Mouse (Mus musculus) left cerebral cortex, postnatal 10 days (tissue): ENCODE results near the gene Mmel1. TPM values are rescaled to one million over a fixed set of nuclear protein-coding genes. Genes with fewer than 3 reads are reported as not detected.
A peak's percentile ranks its signal among the peaks of the same experiment; 100 is the strongest.

Experiments
- DNase-seq, 2 experiments: peaks; one replicate each; pipeline ENCODE4 v3.0.0; 2021 to 2022; ENCODE audit warnings: low spot score in 2 of 2, mixed read lengths in 1 of 2; ENCODE audit errors: extremely low spot score in 1 of 2
- intact Hi-C: fragments of 180-260 bp; cut with DNase I; formaldehyde crosslinking; loops from one replicate; pipeline ENCODE4 v1.15.1; 2025
- total RNA-seq, 2 experiments: library from RNA; stranded (reverse); gene quantifications; 2 replicates each; pipeline ENCODE4 v1.2.3; 2021

The Mmel1 gene
- total RNA-seq = under 1 TPM; 0.22 to 0.51 TPM

- no peak for DNase-seq
- intact Hi-C loops = no loop called here
Measured at GRCm38 (mm10) chr4:154869440-154869839, at the start of gene Mmel1. Gene Mmel1 (plus strand): TSS chr4:154869585.

- DNase-seq = peak in 1 of 2 experiments; percentile 54
- intact Hi-C loops = loop anchor here (10.0 kb wide), 1 partner anchor 651 kb away; the partner anchor contains the start of gene Megf6
Measured at GRCm38 (mm10) chr4:154825662-154826061, 43.7 kb upstream of the Mmel1 start.

- intact Hi-C loops = loop anchor here (10.0 kb wide), 1 partner anchor 651 kb away; the partner anchor contains the start of gene Megf6
- peak in 1 of 2 experiments; percentile 55 for DNase-seq
Measured at GRCm38 (mm10) chr4:154826224-154826623, 43.2 kb upstream of the Mmel1 start.

GRCm38 (mm10) chr4:154827181-154827580, 42.2 kb upstream of the Mmel1 start:
- intact Hi-C loops = loop anchor here (10.0 kb wide), 1 partner anchor 652 kb away; the partner anchor contains the start of gene Megf6
- no peak for DNase-seq

GRCm38 (mm10) chr4:154827861-154828610, 41.3 kb upstream of the Mmel1 start:
- intact Hi-C loops = loop anchor here (10.0 kb wide), 1 partner anchor 653 kb away; the partner anchor contains the start of gene Megf6
- no peak for DNase-seq

GRCm38 (mm10) chr4:154831915-154832573, 37.3 kb upstream of the Mmel1 start:
- intact Hi-C loops = no loop called here
- DNase-seq = no peak

- intact Hi-C loops = no loop called here
- DNase-seq = no peak
Measured at GRCm38 (mm10) chr4:154836183-154836915, 33.0 kb upstream of the Mmel1 start.

- peak in 1 of 2 experiments; percentile 69 for DNase-seq
- intact Hi-C loops = no loop called here
Measured at GRCm38 (mm10) chr4:154837170-154837569, 32.2 kb upstream of the Mmel1 start, which contains the start of gene Ttc34. Gene Ttc34 (plus strand): TSS chr4:154837459.

GRCm38 (mm10) chr4:154838741-154839140, 30.6 kb upstream of the Mmel1 start:
- DNase-seq = no peak
- intact Hi-C loops = no loop called here

- intact Hi-C loops = no loop called here
- peak in 1 of 2 experiments; percentile 53 for DNase-seq
Measured at GRCm38 (mm10) chr4:154839406-154839805, 30.0 kb upstream of the Mmel1 start.

- peak in 1 of 2 experiments; percentile 7 for DNase-seq
- intact Hi-C loops = no loop called here
Measured at GRCm38 (mm10) chr4:154852696-154853095, 16.7 kb upstream of the Mmel1 start.

- intact Hi-C loops = no loop called here
Measured at GRCm38 (mm10) chr4:154853881-154854280, 15.5 kb upstream of the Mmel1 start.

GRCm38 (mm10) chr4:154854676-154855345, 14.6 kb upstream of the Mmel1 start:
- no peak for DNase-seq
- intact Hi-C loops = no loop called here

More at GRCm38 (mm10) chr4:154853881-154854280, 15.5 kb upstream of the Mmel1 start:
- no peak for DNase-seq

GRCm38 (mm10) chr4:154855721-154856479, 13.5 kb upstream of the Mmel1 start:
- intact Hi-C loops = no loop called here
- DNase-seq = peak; percentile 89 to 91

GRCm38 (mm10) chr4:154856480-154856837, 12.9 kb upstream of the Mmel1 start:
- DNase-seq = no peak
- intact Hi-C loops = no loop called here

- DNase-seq = peak in 1 of 2 experiments; percentile 39
- intact Hi-C loops = no loop called here
Measured at GRCm38 (mm10) chr4:154856882-154857281, 12.5 kb upstream of the Mmel1 start.

GRCm38 (mm10) chr4:154857366-154858240, 11.8 kb upstream of the Mmel1 start:
- no peak for DNase-seq

More at GRCm38 (mm10) chr4:154857366-154858240, 11.8 kb upstream of the Mmel1 start:
- intact Hi-C loops = no loop called here
